ENCODE assay signal across 8 mouse cellular contexts in the genomic region with DNA sequence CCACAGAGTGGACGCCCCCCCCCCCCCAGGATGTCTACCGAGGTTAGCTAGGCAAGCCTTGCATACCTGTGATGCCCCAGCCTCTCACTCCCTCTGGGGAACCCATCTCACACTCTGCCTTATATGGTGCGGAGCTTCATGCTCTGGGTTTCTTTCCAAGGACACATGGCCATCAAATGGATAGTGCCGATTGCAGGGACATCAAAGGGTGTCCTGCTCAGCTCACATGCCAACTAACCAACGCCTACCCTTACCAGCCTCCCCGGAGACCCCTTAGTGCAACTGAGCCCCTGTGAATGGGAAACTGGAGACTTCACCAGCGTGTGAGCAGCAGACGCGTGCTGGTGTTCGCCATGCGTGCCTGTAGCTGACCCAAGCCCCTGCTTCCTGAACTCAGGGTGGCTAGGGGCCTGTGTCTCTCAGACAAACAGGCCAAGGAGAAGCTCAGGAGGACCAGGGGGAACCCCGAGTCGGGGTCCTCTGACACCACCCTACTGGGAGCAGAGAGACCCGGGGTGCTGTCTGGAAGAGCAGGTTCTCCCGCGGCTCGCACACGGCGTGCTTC. TPM values are rescaled to one million over a fixed set of nuclear protein-coding genes. Genes with fewer than 3 reads are reported as not detected.
DNase-seq lines count a peak whose midpoint lies in the region; ATAC-seq and TF ChIP-seq lines count a peak whose summit lies in the region.

No protein-coding gene starts in this region.

- peaks cover 19% of the 10 kb centered on the region; the same call in 1 of the 2 replicates for H3K27me3 ChIP-seq in hindbrain, embryonic 13.5 days
- H3K27me3 ChIP-seq in midbrain, embryonic 16.5 days (ENCODE audit: control insufficient read depth, insufficient read depth, low read depth, low read length): no peaks in the 10 kb centered on the region

- peak overlapping the region; percentile 89 for H3K4me2 ChIP-seq in hindbrain, embryonic 13.5 days
- H3K4me2 ChIP-seq in midbrain, embryonic 16.5 days (ENCODE audit: low read length): peak overlapping the region; percentile 92

- intact Hi-C loops in gastrocnemius, adult 2 months (cut with DNase I): loop anchor here (2.0 kb wide), 2 partner anchors 99 to 155 kb away; no protein-coding TSS in a partner anchor
- intact Hi-C loops in gastrocnemius, postnatal 14 days (cut with DNase I; ENCODE audit: low total_unique reads): loop anchor here (5.0 kb wide), 1 partner anchor 85 kb away; no protein-coding TSS in a partner anchor

- peak overlapping the region; percentile 90 for H3K4me3 ChIP-seq in gastrocnemius, adult 2 months
- H3K4me3 ChIP-seq in hindbrain, embryonic 13.5 days: peak overlapping the region; percentile 90
- peak overlapping the region; percentile 95 for H3K4me3 ChIP-seq in midbrain, embryonic 16.5 days (ENCODE audit: low read depth, low read length)

- TF ChIP-seq CTCF in gastrocnemius, adult 2 months (IDR thresholded peaks at IDR 0.05): no peak

- H3K9me3 ChIP-seq in hindbrain, embryonic 13.5 days: no peaks in the 10 kb centered on the region
- H3K9me3 ChIP-seq in midbrain, embryonic 16.5 days (replicated peaks; ENCODE audit: control insufficient read depth, low read length, poor library complexity, severe bottlenecking): no peaks in the 10 kb centered on the region

- DNase-seq in gastrocnemius, adult 2 months: no peak
- no peak for DNase-seq in gastrocnemius, postnatal 14 days
- peak; percentile 14 for DNase-seq in thymus, postnatal 25 days
- DNase-seq in thymus, postnatal 10 days (ENCODE audit: low spot score in 2 of 2): no peak
- no peak for DNase-seq in MN1 (ENCODE audit: low spot score)
- no peak for DNase-seq in urinary bladder, postnatal 14 days (ENCODE audit: low spot score)

- peak overlapping the region; percentile 99 for H3K9ac ChIP-seq in hindbrain, embryonic 13.5 days
- peak overlapping the region; percentile 100 for H3K9ac ChIP-seq in midbrain, embryonic 16.5 days (ENCODE audit: low read depth, low read length)

- peak overlapping the region; percentile 63 for H3K27ac ChIP-seq in gastrocnemius, adult 2 months
- peak overlapping the region; percentile 93 for H3K27ac ChIP-seq in hindbrain, embryonic 13.5 days
- peak overlapping the region; percentile 88 for H3K27ac ChIP-seq in midbrain, embryonic 16.5 days (ENCODE audit: low read length)

- ATAC-seq in hindbrain, embryonic 13.5 days (ENCODE audit: low FRiP score): peak; percentile 37
- peak; percentile 43 for ATAC-seq in midbrain, embryonic 16.5 days

- H3K36me3 ChIP-seq in hindbrain, embryonic 13.5 days: no peaks in the 10 kb centered on the region
- H3K36me3 ChIP-seq in midbrain, embryonic 16.5 days (ENCODE audit: control insufficient read depth, insufficient read depth, low read length): no peaks in the 10 kb centered on the region

- WGBS in hindbrain, embryonic 13.5 days: 5% methylated on average over 19 of the region's 19 CpGs
- WGBS in midbrain, embryonic 16.5 days: 6% methylated on average over 14 of the region's 19 CpGs

- peaks cover 43% of the 10 kb centered on the region for H3K4me1 ChIP-seq in hindbrain, embryonic 13.5 days (replicated peaks)
- H3K4me1 ChIP-seq in midbrain, embryonic 16.5 days (ENCODE audit: control insufficient read depth, insufficient read depth, low read length): peaks cover 36% of the 10 kb centered on the region

RNA-seq across cellular contexts. Expression of a gene that starts 0.4 kb away (rescaled TPM):
- total RNA-seq in gastrocnemius, adult 2 months (2021): 10 to 100 TPM in 1 of 2 experiments, 1 to 10 TPM in 1; 8.5 to 12.5 TPM
- total RNA-seq in gastrocnemius, postnatal 14 days (2021): 10 to 100 TPM; 23.3 to 25.2 TPM
- polyA plus RNA-seq in hindbrain, embryonic 13.5 days (2015; fragmentation: Nextera tagmentation; extraction: Ambion mirVana): 71.3 and 76.9 TPM in 2 replicates
- 188 and 205 TPM in 2 replicates for polyA plus RNA-seq in midbrain, embryonic 16.5 days (2015; fragmentation: Nextera tagmentation; extraction: Ambion mirVana)
